Mouse (Mus musculus) lung, embryonic 15.5 days (tissue): ENCODE results near the gene Hspb2. TPM values are rescaled to one million over a fixed set of nuclear protein-coding genes. Genes with fewer than 3 reads are reported as not detected.

Source experiments
- ATAC-seq: fragments of 200-750 bp; cut with Nextera tagmentation; 2 replicates; pipeline ENCODE4 v1.8.0; 2017; ENCODE audit warnings: moderate number of reproducible peaks, borderline replicate concordance; ENCODE audit not compliant: low FRiP score, low TSS enrichment; ENCODE audit errors: extremely low read depth
- H3K27ac ChIP-seq: fragments of 300-500 bp; sonication (generic); 2 replicates; pipeline ENCODE4 v1.5.1; 2015; ENCODE audit warnings: moderate library complexity, mild to moderate bottlenecking, inconsistent platforms
- H3K27me3 ChIP-seq: fragments of 300-500 bp; sonication (generic); 2 replicates; pipeline ENCODE4 v1.6.1; 2015; ENCODE audit warnings: inconsistent platforms
- H3K36me3 ChIP-seq: fragments of 300-500 bp; sonication (generic); 2 replicates; pipeline ENCODE4 v1.6.1; 2015; ENCODE audit warnings: inconsistent platforms
- H3K4me1 ChIP-seq: fragments of 300-500 bp; sonication (generic); 2 replicates; pipeline ENCODE4 v1.6.1; 2015; ENCODE audit warnings: inconsistent platforms
- H3K4me2 ChIP-seq: fragments of 300-500 bp; sonication (generic); 2 replicates; pipeline ENCODE4 v1.6.1; 2015; ENCODE audit warnings: inconsistent platforms, mild to moderate bottlenecking, moderate library complexity
- H3K4me3 ChIP-seq: fragments of 300-500 bp; sonication (generic); 2 replicates; pipeline ENCODE4 v1.5.1; 2015; ENCODE audit warnings: mild to moderate bottlenecking, inconsistent platforms
- H3K9ac ChIP-seq: fragments of 300-500 bp; sonication (generic); 2 replicates; pipeline ENCODE4 v1.6.1; 2015; ENCODE audit warnings: inconsistent platforms
- H3K9me3 ChIP-seq: fragments of 300-500 bp; sonication (generic); 2 replicates; pipeline ENCODE4 v1.6.1; 2016; ENCODE audit warnings: inconsistent platforms
- whole genome bisulfite sequencing: fragments of 180-500 bp; shearing (Covaris S2); methylation state at CpG from one replicate; pipeline ENCODE4 v1.1.7; 2015; 5-methylcytosine and 5-hydroxymethylcytosine counted together
- polyA plus RNA-seq: library from polyadenylated mRNA; unstranded; fragments of >200 nt; fragmentation: Nextera tagmentation; extraction: Ambion mirVana; gene quantifications from 2 replicates; pipeline ENCODE4 v1.2.1, GENCODE M21; 2015

The Hspb2 gene
- polyA plus RNA-seq, 1 experiment from 2014 or later = 16.4 TPM

DNA sequence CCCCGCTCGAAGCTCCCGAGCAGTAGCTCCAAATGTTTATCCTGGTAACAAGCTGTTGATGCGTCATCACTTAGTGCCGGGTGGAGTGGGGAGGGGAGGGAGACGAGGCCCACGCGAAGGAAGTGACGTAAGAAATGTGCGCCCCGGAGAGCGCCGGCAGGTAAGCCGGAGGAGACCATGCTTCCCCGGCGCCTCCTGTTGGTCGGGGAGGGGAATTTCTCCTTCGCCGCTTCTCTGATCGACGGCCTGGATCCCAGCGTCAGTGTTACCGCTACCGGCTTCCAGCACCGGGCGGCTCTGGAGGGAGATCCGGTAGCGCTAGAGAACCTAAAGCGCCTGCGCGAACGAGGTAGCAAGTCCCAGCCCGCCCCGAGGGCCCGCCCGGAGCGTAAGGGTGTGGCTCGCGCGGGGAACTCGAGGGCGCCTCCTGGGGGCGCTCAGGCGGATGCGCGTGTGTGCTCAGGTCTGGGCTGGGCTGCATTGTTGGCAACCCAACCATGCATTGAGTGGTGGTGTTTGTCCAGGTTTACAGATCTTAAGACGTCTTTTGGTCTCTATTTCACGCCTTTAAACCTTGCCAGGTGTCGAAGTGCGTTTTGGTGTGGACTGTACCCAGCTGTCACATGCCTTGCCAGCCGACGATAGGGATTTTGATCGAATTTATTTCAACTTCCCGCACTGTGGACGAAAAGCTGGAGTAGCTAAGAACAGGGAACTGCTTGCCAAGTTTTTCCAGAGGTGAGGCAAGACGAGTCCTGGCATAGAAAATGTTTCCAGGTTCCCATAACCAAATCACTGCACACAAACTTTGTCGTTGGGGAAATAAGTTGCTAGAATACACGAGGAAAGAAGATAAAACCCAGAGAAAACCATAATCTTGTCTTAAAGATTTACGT is 16.2 kb upstream of the Hspb2 start, which contains the start of gene Fdxacb1:
TSS of gene Fdxacb1 (plus strand) at position 130 of the 896 bp plus-strand sequence.
- 3% methylated on average over 59 of the region's 59 CpGs for WGBS
- H3K9ac ChIP-seq = peak within 1 kb of the TSS; percentile 68
- H3K9me3 ChIP-seq = no peaks in the 10 kb centered on the region
- peak within 1 kb of the TSS; percentile 65 for H3K4me3 ChIP-seq
- H3K27me3 ChIP-seq = no peaks in the 10 kb centered on the region
- ATAC-seq = peak; percentile 98
- peaks cover 18% of the 10 kb centered on the region for H3K4me1 ChIP-seq
- H3K4me2 ChIP-seq = peak within 1 kb of the TSS; percentile 80
- peaks cover 9% of the 10 kb centered on the region for H3K36me3 ChIP-seq
- peak within 1 kb of the TSS; percentile 93 for H3K27ac ChIP-seq

- peaks cover 18% of the 10 kb centered on the region for H3K4me1 ChIP-seq
- peaks cover 9% of the 10 kb centered on the region for H3K36me3 ChIP-seq
- peak overlapping the region; percentile 68 for H3K9ac ChIP-seq
- no peaks in the 10 kb centered on the region for H3K27me3 ChIP-seq
- WGBS = 3% methylated on average over 17 of the region's 17 CpGs
- H3K9me3 ChIP-seq = no peaks in the 10 kb centered on the region
- peak overlapping the region; percentile 80 for H3K4me2 ChIP-seq
- peak overlapping the region; percentile 93 for H3K27ac ChIP-seq
- no peak; the same call in 1 of the 2 replicates for ATAC-seq
- peak overlapping the region; percentile 65 for H3K4me3 ChIP-seq
Observed at GRCm38 (mm10) chr9:50767531-50768106, 15.5 kb upstream of the Hspb2 start.

DNA sequence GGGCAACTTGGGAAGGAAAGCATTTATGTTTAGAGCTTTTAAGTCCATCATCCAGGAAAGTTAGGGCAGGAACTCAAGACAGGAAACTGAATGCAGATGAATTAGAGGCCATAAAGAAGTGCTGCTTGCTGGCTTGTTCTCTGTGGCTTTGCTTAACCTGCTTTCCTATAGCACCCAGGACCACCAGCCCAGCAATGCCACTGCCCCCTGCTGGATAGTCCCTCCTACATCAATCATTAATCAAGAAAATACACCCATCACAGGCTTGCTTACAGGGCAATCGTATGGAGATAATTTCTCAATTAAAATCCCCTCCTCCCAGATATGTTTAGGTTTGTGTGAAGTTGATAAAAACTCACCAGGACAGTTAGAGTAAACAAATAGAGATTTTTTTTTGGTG is 11.2 kb upstream of the Hspb2 start:
- ATAC-seq = no peak
- Histone ChIP-seq H3K27ac (no peak overlapping the region), H3K4me2 (no peak overlapping the region), H3K27me3 (no peaks in the 10 kb centered on the region), H3K4me3 (no peak overlapping the region), H3K36me3 (no peaks in the 10 kb centered on the region), H3K9ac (no peak overlapping the region), H3K9me3 (no peaks in the 10 kb centered on the region), H3K4me1 (peaks cover 9% of the 10 kb centered on the region; the same call in 1 of the 2 replicates)
- 47% methylated on average over 1 of the region's 1 CpGs for WGBS

DNA sequence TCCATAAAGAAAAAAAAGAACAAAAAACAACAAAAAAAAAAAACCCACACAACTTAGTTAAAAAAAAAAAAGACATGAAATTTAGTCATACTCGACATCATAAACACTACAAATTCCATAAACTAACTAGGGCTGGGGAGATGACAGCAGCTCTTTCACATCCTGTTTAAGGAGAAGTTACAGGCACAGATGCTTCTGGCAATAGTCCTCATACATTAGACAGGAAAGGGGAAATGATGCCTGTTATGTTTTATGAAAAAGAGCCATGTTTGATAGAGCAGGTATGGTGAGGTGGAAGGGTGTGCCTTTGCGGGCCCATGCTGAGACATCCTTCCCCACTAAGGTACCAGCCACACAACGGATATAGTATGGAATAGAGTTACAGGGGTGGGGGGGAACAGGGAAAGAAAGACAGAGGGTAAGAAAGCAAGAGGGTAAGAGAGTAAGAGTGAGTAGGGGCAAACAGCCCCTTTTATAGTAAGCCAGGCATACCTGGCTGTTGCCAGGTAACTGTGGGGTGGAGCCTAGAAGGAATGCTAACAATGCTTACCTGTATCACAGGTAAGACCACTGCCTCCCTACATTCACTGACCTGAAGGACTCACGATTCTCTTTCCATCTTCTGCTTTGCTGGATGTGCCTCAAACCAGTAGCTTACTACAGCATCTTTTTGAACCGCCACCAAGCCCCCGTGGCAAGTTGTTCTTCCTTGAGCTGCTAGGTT is 9.5 kb upstream of the Hspb2 start:
- no peak overlapping the region for H3K4me3 ChIP-seq
- no peaks in the 10 kb centered on the region for H3K36me3 ChIP-seq
- no peak overlapping the region for H3K9ac ChIP-seq
- no peak for ATAC-seq
- H3K4me2 ChIP-seq = 0 out of 2 replicates have a peak overlapping the region, but pooled peaks have one; percentile 0
- no peaks in the 10 kb centered on the region for H3K4me1 ChIP-seq
- 0 out of 2 replicates have a peak overlapping the region, but pooled peaks have one; percentile 19 for H3K27ac ChIP-seq
- no peaks in the 10 kb centered on the region for H3K27me3 ChIP-seq
- H3K9me3 ChIP-seq = no peaks in the 10 kb centered on the region
- WGBS = 51% methylated on average over 6 of the region's 6 CpGs

- ATAC-seq = no peak
- Histone ChIP-seq H3K9me3 (no peaks in the 10 kb centered on the region), H3K9ac (no peak overlapping the region), H3K4me1 (peaks cover 21% of the 10 kb centered on the region), H3K27ac (no peak overlapping the region), H3K4me3 (no peak overlapping the region), H3K36me3 (no peaks in the 10 kb centered on the region), H3K27me3 (no peaks in the 10 kb centered on the region), H3K4me2 (no peak overlapping the region)
- WGBS = 48% methylated on average over 5 of the region's 5 CpGs
Observed at GRCm38 (mm10) chr9:50756711-50757110, 4.6 kb upstream of the Hspb2 start.

- Histone ChIP-seq H3K27me3 (no peaks in the 10 kb centered on the region), H3K4me3 (peak overlapping the region; percentile 28), H3K27ac (peak overlapping the region; percentile 91), H3K4me1 (peaks cover 33% of the 10 kb centered on the region), H3K9ac (no peak overlapping the region), H3K9me3 (no peaks in the 10 kb centered on the region), H3K4me2 (peak overlapping the region; percentile 46), H3K36me3 (no peaks in the 10 kb centered on the region)
- no peak for ATAC-seq
- WGBS = 35% methylated on average over 7 of the region's 7 CpGs
Observed at GRCm38 (mm10) chr9:50753947-50754346, 1.8 kb upstream of the Hspb2 start.

DNA sequence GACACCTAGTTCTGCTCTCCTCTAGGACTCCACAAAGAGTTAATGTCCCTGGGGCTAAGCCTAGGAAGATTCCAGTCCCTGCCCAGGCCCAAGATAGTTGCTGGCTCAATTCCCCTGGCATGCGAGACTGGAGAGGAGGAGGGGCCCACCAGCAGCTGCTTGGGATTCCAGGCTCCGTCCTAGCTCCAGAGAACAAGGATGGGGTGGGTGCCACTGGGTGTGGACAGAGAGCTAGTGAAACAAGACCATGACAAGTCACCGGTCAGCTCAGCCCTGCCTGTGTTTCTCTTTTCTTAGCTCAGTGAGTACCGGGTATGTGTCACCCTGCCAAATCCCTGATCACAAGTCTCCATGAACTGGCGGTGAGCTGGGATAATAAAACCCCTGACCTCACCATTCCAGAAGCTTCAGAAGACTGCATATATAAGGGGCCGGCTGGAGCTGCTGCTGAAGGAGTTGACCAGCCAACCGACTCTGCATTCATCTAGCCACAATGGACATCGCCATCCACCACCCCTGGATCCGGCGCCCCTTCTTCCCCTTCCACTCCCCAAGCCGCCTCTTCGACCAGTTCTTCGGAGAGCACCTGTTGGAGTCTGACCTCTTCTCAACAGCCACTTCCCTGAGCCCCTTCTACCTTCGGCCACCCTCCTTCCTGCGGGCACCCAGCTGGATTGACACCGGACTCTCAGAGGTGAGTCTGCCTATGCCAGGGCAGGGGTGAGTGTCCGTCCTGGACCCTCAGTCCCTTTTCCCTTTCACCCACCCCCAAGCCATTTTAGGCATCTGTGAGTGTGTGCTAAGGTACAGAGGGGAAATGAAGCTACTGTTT is 846 bp upstream of the Hspb2 start:
- peak overlapping the region; percentile 8; the same call in 1 of the 2 replicates for H3K9ac ChIP-seq

DNA sequence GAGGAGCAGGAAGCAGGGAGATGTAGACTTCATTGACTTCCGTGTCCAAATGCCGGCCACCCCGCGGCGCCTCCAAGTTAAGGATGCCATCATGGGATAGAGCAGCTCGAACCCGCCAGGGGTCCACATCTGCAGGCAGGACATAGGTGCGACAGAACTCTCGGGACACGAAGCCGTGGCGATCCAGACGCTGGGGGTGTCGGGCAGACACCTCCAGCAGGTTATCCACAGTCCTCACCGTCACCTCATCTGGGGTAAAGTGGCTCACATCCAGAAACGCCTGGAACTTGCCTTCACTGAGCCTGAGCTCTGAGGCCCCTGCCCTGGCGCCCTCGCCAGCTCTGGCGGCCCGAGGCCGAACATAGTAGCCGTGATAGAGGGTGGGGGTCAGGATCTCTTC is 831 bp downstream of the Hspb2 start, which contains the start of gene Cryab:
TSS of gene Cryab (plus strand) at position 3 of the 400 bp plus-strand sequence.
- peaks cover 37% of the 10 kb centered on the region for H3K4me1 ChIP-seq
- H3K36me3 ChIP-seq = no peaks in the 10 kb centered on the region
- no peaks in the 10 kb centered on the region for H3K9me3 ChIP-seq
- peak within 1 kb of the TSS; percentile 18 for H3K4me3 ChIP-seq
- H3K9ac ChIP-seq = 0 out of 2 replicates have a peak within 1 kb of the TSS, but pooled peaks have one; percentile 20
- 0 out of 2 replicates have a peak, but pooled peaks have one; percentile 24 for ATAC-seq
- no peaks in the 10 kb centered on the region for H3K27me3 ChIP-seq
- 54% methylated on average over 22 of the region's 22 CpGs for WGBS
- H3K4me2 ChIP-seq = peak within 1 kb of the TSS; percentile 46
- peak within 1 kb of the TSS; percentile 91 for H3K27ac ChIP-seq

More for the DNA sequence above, 846 bp upstream of the Hspb2 start:
- WGBS = 49% methylated on average over 17 of the region's 17 CpGs
- Histone ChIP-seq H3K9me3 (no peaks in the 10 kb centered on the region), H3K4me1 (peaks cover 33% of the 10 kb centered on the region), H3K27ac (peak overlapping the region; percentile 91), H3K4me3 (peak overlapping the region; percentile 28), H3K36me3 (no peaks in the 10 kb centered on the region), H3K4me2 (peak overlapping the region; percentile 46), H3K27me3 (no peaks in the 10 kb centered on the region)
- ATAC-seq = peak; percentile 81

- no peak for ATAC-seq
- H3K4me1 ChIP-seq = peaks cover 41% of the 10 kb centered on the region
- H3K9ac ChIP-seq = no peak overlapping the region
- no peaks in the 10 kb centered on the region for H3K36me3 ChIP-seq
- no peaks in the 10 kb centered on the region for H3K9me3 ChIP-seq
- H3K27me3 ChIP-seq = no peaks in the 10 kb centered on the region
- WGBS = 72% methylated on average over 6 of the region's 6 CpGs
- H3K4me3 ChIP-seq = no peak overlapping the region
- H3K4me2 ChIP-seq = no peak overlapping the region
- no peak overlapping the region for H3K27ac ChIP-seq
Observed at GRCm38 (mm10) chr9:50750706-50751105, 1.4 kb downstream of the Hspb2 start.

GRCm38 (mm10) chr9:50746214-50746677 is 5.9 kb downstream of the Hspb2 start, which contains the start of gene 2310030G06Rik:
2310030G06Rik (minus strand) TSS chr9:50746536.
- peak within 1 kb of the TSS; percentile 41 for H3K4me3 ChIP-seq
- ATAC-seq = peak; percentile 77; the same call in 1 of the 2 replicates
- peak within 1 kb of the TSS; percentile 91 for H3K27ac ChIP-seq
- H3K36me3 ChIP-seq = no peaks in the 10 kb centered on the region
- H3K9ac ChIP-seq = peak within 1 kb of the TSS; percentile 41
- H3K4me2 ChIP-seq = peak within 1 kb of the TSS; percentile 57
- no peaks in the 10 kb centered on the region for H3K27me3 ChIP-seq
- peaks cover 16% of the 10 kb centered on the region; the same call in 1 of the 2 replicates for H3K4me1 ChIP-seq
- 1% methylated on average over 19 of the region's 19 CpGs for WGBS
- no peaks in the 10 kb centered on the region for H3K9me3 ChIP-seq
